Mouse (Mus musculus) heart, embryonic 15.5 days (tissue): ENCODE measurements around the gene Rabepk. TPM values are rescaled to one million over a fixed set of nuclear protein-coding genes. Genes with fewer than 3 reads are reported as not detected.
"Not testable (repeated sequence)": the region's sequence is repeated elsewhere in the genome, so short reads cannot be mapped to it uniquely, and the experiment has no call there.

ENCODE experiments used
- ATAC-seq: fragments of 200-750 bp; cut with Nextera tagmentation; replicated peaks from 2 replicates; pipeline ENCODE4 v1.8.0; 2017; ENCODE audit warnings: low read depth, moderate TSS enrichment; ENCODE audit not compliant: insufficient number of reproducible peaks, insufficient read depth, low FRiP score
- H3K27ac ChIP-seq: fragments of 300-500 bp; sonication (generic); 2 replicates; pipeline ENCODE4 v1.5.1; 2015; ENCODE audit warnings: mild to moderate bottlenecking, inconsistent platforms
- H3K27me3 ChIP-seq: fragments of 300-500 bp; sonication (generic); 2 replicates; pipeline ENCODE4 v1.6.1; 2015; ENCODE audit warnings: inconsistent platforms
- H3K36me3 ChIP-seq: fragments of 300-500 bp; sonication (generic); 2 replicates; pipeline ENCODE4 v1.6.1; 2015; ENCODE audit warnings: mild to moderate bottlenecking, inconsistent platforms
- H3K4me1 ChIP-seq: fragments of 300-500 bp; sonication (generic); replicated peaks from 2 replicates; pipeline ENCODE4 v1.6.1; 2015; ENCODE audit warnings: inconsistent platforms
- H3K4me2 ChIP-seq: fragments of 300-500 bp; sonication (generic); 2 replicates; pipeline ENCODE4 v1.6.1; 2015; ENCODE audit warnings: inconsistent platforms, mild to moderate bottlenecking, moderate library complexity
- H3K4me3 ChIP-seq: fragments of 300-500 bp; sonication (generic); 2 replicates; pipeline ENCODE4 v1.5.1; 2015; ENCODE audit warnings: mild to moderate bottlenecking, inconsistent platforms
- H3K9ac ChIP-seq: fragments of 300-500 bp; sonication (generic); 2 replicates; pipeline ENCODE4 v1.6.1; 2015; ENCODE audit warnings: mild to moderate bottlenecking, inconsistent platforms
- H3K9me3 ChIP-seq: fragments of 300-500 bp; sonication (generic); replicated peaks from 2 replicates; pipeline ENCODE4 v1.6.1; 2016; ENCODE audit warnings: inconsistent platforms
- WGBS: fragments of 180-500 bp; shearing (Covaris S2); methylation state at CpG from one replicate; pipeline ENCODE4 v1.1.7; 2015; ENCODE audit warnings: mixed read lengths; 5-methylcytosine and 5-hydroxymethylcytosine counted together
- polyA plus RNA-seq: library from polyadenylated mRNA; unstranded; fragments of >200 nt; fragmentation: Nextera tagmentation; extraction: Ambion mirVana; gene quantifications from 2 replicates; pipeline ENCODE4 v1.2.1, GENCODE M21; 2015

Rabepk gene
- polyA plus RNA-seq, 1 experiment from 2014 or later, result 22.2 TPM

DNA sequence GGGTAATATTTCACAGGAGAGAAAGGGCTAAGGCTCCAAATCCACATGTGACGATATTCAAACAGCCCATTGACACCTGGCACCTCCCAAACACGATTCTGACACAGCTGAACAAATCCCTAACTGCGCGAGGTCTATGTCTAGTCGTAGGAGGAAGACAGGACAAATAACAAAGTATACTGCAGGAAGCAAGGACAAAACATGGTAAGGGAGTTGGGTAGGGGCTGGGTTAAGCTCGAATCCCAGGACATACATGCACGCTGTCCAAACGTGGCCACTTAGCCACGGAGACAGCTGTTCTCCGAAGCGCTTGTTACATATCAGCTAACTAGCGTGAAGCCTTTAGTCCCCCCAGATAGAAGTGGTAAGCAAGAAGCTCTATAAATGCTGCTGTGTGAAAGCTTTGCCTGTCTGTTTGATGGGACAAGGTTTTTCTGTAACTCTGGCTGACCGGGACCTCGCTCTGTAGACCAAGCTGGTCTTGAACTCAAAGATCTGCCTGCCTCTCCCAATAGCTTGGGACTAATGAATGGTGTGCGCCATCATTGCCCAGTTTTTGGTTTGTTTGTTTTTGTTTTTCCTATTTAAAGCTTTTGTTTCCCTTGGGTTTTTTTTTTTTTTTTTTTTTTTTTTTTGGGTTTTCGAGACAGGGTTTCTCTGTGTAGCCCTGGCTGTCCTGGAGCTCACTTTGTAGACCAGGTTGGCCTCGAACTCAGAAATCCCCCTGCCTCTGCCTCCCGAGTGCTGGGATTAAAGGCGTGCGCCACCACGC, 26.9 kb upstream of the Rabepk start:
- 0 out of 2 replicates have a peak, but pooled peaks cover 4% of the 10 kb centered on the region for H3K27me3 ChIP-seq
- peak overlapping the region; percentile 72 for H3K4me2 ChIP-seq
- H3K4me3 ChIP-seq, result peak overlapping the region; percentile 98
- peak overlapping the region; percentile 88 for H3K27ac ChIP-seq
- no peak for ATAC-seq
- WGBS, result 34% methylated on average over 20 of the region's 21 CpGs
- peaks cover 21% of the 10 kb centered on the region for H3K4me1 ChIP-seq
- no peaks in the 10 kb centered on the region for H3K9me3 ChIP-seq
- H3K9ac ChIP-seq, result peak overlapping the region; percentile 45
- 0 out of 2 replicates have a peak, but pooled peaks cover 5% of the 10 kb centered on the region for H3K36me3 ChIP-seq

- peak within 1 kb of the TSS; percentile 72 for H3K4me2 ChIP-seq
- peaks cover 21% of the 10 kb centered on the region for H3K4me1 ChIP-seq
- H3K36me3 ChIP-seq, result peaks cover 6% of the 10 kb centered on the region; the same call in 1 of the 2 replicates
- H3K4me3 ChIP-seq, result peak within 1 kb of the TSS; percentile 98
- peak within 1 kb of the TSS; percentile 88 for H3K27ac ChIP-seq
- WGBS, result under 1% methylated on average over 57 of the region's 57 CpGs
- H3K9me3 ChIP-seq, result no peaks in the 10 kb centered on the region
- peak; percentile 90 for ATAC-seq
- H3K9ac ChIP-seq, result peak within 1 kb of the TSS; percentile 98
- H3K27me3 ChIP-seq, result 0 out of 2 replicates have a peak, but pooled peaks cover 4% of the 10 kb centered on the region
These were observed 26.2 kb upstream of the Rabepk start, which contains the start of gene Fbxw2 for GRCm38 (mm10) chr2:34825827-34826459. Gene Fbxw2 (minus strand): TSS chr2:34826311.

- WGBS, result 91% methylated on average over 2 of the region's 2 CpGs
- H3K9me3 ChIP-seq, result no peaks in the 10 kb centered on the region
- no peak for ATAC-seq
- no peak overlapping the region for H3K27ac ChIP-seq
- H3K9ac ChIP-seq, result no peak overlapping the region
- peaks cover 38% of the 10 kb centered on the region; the same call in 1 of the 2 replicates for H3K36me3 ChIP-seq
- H3K4me1 ChIP-seq, result no peaks in the 10 kb centered on the region
- no peak overlapping the region for H3K4me3 ChIP-seq
- H3K4me2 ChIP-seq, result no peak overlapping the region
- H3K27me3 ChIP-seq, result no peaks in the 10 kb centered on the region
These were observed 18.8 kb upstream of the Rabepk start for GRCm38 (mm10) chr2:34818492-34818891.

DNA sequence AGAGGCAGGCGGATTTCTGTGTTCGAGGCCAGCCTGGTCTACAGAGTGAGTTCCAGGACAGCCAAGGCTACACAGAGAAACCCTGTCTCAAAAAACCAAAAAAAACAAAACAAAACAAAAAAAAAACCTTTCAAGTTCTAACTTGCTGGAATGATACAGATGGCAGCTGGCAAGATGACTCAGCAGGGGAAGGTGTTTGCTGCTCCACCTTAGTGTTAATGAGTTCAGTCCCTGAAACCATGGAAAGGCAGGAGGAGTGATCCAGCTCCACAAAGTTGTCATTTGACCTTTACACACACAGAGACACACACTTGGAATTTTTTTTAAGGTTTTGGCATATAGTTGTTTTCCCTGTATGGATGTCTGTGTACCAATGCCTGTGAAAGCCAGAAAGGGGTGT, 16.2 kb upstream of the Rabepk start:
- ATAC-seq, H3K9me3 ChIP-seq, H3K4me3 ChIP-seq, H3K4me1 ChIP-seq, H3K4me2 ChIP-seq, H3K27ac ChIP-seq, H3K27me3 ChIP-seq, H3K9ac ChIP-seq: not testable (repeated sequence)
- 95% methylated on average over 2 of the region's 2 CpGs for WGBS
- H3K36me3 ChIP-seq, result peaks cover 51% of the 10 kb centered on the region

DNA sequence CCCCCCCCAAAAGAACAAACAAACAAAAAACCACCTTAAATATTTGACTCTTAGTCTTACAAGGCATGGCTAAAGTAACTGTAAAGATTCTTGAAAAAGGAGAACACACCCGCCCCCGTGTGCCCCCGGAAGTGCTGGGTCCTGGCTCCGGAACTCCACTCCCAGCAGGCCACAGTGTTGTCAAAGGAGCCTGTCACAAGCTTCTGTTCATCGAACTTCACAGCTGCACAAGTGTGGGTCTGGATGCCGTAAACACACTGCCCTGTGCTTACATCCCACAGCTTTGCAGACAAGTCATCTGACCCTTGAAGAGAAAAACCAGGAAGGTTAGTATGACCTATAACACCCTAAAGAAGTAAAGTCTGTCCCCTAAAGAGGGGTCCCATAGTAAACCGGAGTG, 13.0 kb upstream of the Rabepk start:
- 77% methylated on average over 7 of the region's 7 CpGs for WGBS
- Histone ChIP-seq H3K36me3 (peaks cover 53% of the 10 kb centered on the region), H3K4me1 (no peaks in the 10 kb centered on the region), H3K27ac (no peak overlapping the region), H3K9me3 (no peaks in the 10 kb centered on the region), H3K4me2 (no peak overlapping the region), H3K9ac (no peak overlapping the region), H3K27me3 (no peaks in the 10 kb centered on the region), H3K4me3 (no peak overlapping the region)
- no peak for ATAC-seq

- H3K9me3 ChIP-seq, result no peaks in the 10 kb centered on the region
- no peak overlapping the region for H3K9ac ChIP-seq
- no peaks in the 10 kb centered on the region for H3K27me3 ChIP-seq
- H3K36me3 ChIP-seq, result peaks cover 55% of the 10 kb centered on the region
- no peak overlapping the region for H3K4me2 ChIP-seq
- no peak overlapping the region for H3K27ac ChIP-seq
- H3K4me3 ChIP-seq, result no peak overlapping the region
- no peak for ATAC-seq
- H3K4me1 ChIP-seq, result no peaks in the 10 kb centered on the region; the same call in 1 of the 2 replicates
- 92% methylated on average over 3 of the region's 3 CpGs for WGBS
These were observed 11.1 kb upstream of the Rabepk start for GRCm38 (mm10) chr2:34810775-34811174.

- Histone ChIP-seq H3K27me3 (no peaks in the 10 kb centered on the region), H3K27ac (no peak overlapping the region), H3K4me3 (no peak overlapping the region), H3K9ac (no peak overlapping the region), H3K9me3 (no peaks in the 10 kb centered on the region), H3K4me2 (no peak overlapping the region), H3K36me3 (peaks cover 54% of the 10 kb centered on the region), H3K4me1 (peaks cover 7% of the 10 kb centered on the region)
- 74% methylated on average over 1 of the region's 1 CpGs for WGBS
- ATAC-seq, result no peak
These were observed 9.9 kb upstream of the Rabepk start for GRCm38 (mm10) chr2:34809568-34809967.

DNA sequence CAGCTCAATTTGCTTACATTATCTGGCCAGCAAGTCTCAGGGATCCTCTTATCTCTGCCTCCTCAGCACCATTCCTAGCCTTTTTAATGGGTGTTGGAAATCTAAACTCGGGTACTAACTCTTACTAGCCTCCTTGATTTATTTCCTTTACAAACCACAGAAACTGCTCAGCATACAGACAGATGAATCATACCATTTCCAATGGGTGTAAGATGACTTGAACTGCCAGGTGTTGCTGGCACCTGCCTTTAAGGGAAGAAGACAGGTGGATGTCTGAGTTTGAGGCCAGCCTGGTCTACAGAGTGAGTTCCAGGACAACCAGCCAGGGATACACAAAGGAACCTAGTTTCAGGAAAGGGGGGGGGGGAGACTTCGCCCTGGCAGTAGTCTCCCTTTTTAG, 8.3 kb upstream of the Rabepk start:
- peaks cover 43% of the 10 kb centered on the region for H3K36me3 ChIP-seq
- no peak for ATAC-seq
- WGBS, result 71% methylated on average over 2 of the region's 2 CpGs

GRCm38 (mm10) chr2:34805364-34805950, 5.7 kb upstream of the Rabepk start:
- H3K36me3 ChIP-seq, result peaks cover 23% of the 10 kb centered on the region; the same call in 1 of the 2 replicates
- no peak overlapping the region for H3K27ac ChIP-seq
- no peak for ATAC-seq
- H3K4me3 ChIP-seq, result no peak overlapping the region
- peaks cover 19% of the 10 kb centered on the region for H3K4me1 ChIP-seq
- H3K9me3 ChIP-seq, result no peaks in the 10 kb centered on the region
- WGBS, result 89% methylated on average over 10 of the region's 10 CpGs
- no peaks in the 10 kb centered on the region for H3K27me3 ChIP-seq
- H3K4me2 ChIP-seq, result no peak overlapping the region
- no peak overlapping the region for H3K9ac ChIP-seq

More for the DNA sequence above, 8.3 kb upstream of the Rabepk start:
- H3K4me2 ChIP-seq, result no peak overlapping the region
- H3K9me3 ChIP-seq, result no peaks in the 10 kb centered on the region
- no peak overlapping the region for H3K4me3 ChIP-seq
- H3K27me3 ChIP-seq, result no peaks in the 10 kb centered on the region
- peaks cover 18% of the 10 kb centered on the region for H3K4me1 ChIP-seq
- H3K27ac ChIP-seq, result no peak overlapping the region
- H3K9ac ChIP-seq, result no peak overlapping the region

- Histone ChIP-seq H3K36me3 (peaks cover 21% of the 10 kb centered on the region; the same call in 1 of the 2 replicates), H3K9me3 (no peaks in the 10 kb centered on the region), H3K4me3 (no peak overlapping the region), H3K4me2 (no peak overlapping the region), H3K27ac (no peak overlapping the region; the same call in 1 of the 2 replicates), H3K27me3 (no peaks in the 10 kb centered on the region), H3K9ac (no peak overlapping the region), H3K4me1 (peaks cover 25% of the 10 kb centered on the region)
- WGBS, result 49% methylated on average over 1 of the region's 1 CpGs
- ATAC-seq, result no peak
These were observed 5.1 kb upstream of the Rabepk start for GRCm38 (mm10) chr2:34804815-34805214.

GRCm38 (mm10) chr2:34804172-34804571, 4.5 kb upstream of the Rabepk start:
- Histone ChIP-seq H3K4me1 (peaks cover 27% of the 10 kb centered on the region), H3K36me3 (peaks cover 21% of the 10 kb centered on the region; the same call in 1 of the 2 replicates), H3K9ac (no peak overlapping the region), H3K27me3 (no peaks in the 10 kb centered on the region), H3K4me2 (peak overlapping the region; percentile 43; the same call in 1 of the 2 replicates), H3K4me3 (no peak overlapping the region), H3K9me3 (no peaks in the 10 kb centered on the region), H3K27ac (no peak overlapping the region)
- ATAC-seq, result no peak
- WGBS, result 98% methylated on average over 2 of the region's 2 CpGs
